Mouse (Mus musculus): ENCODE measurements around the gene Mlxipl. TPM values are rescaled to one million over a fixed set of nuclear protein-coding genes. Genes with fewer than 3 reads are reported as not detected.

Mlxipl gene
- total and polyA plus RNA-seq, 2 experiments = 198 to 617 TPM

- peaks cover 21% of the 10 kb centered on the region for H3K79me2 ChIP-seq (ENCODE audit: control insufficient read depth, insufficient read depth, low read length)
- H3K4me1 ChIP-seq (ENCODE audit: control insufficient read depth, insufficient read depth, low read length) = peaks cover 37% of the 10 kb centered on the region
- H3K4me3 ChIP-seq (ENCODE audit: insufficient read depth, low read depth, low read length) = no peak overlapping the region
- peak overlapping the region; percentile 42 for H3K9ac ChIP-seq (ENCODE audit: low read depth, low read length)
- WGBS = 14% methylated on average over 6 of the region's 6 CpGs
- TF ChIP-seq CTCF (IDR thresholded peaks at IDR 0.05; ENCODE audit: low read depth, low read length) (no peak), POLR2A (IDR thresholded peaks at IDR 0.05; ENCODE audit: extremely low read depth, insufficient read depth, low read length) (no peak)
- peak; percentile 66 for DNase-seq (ENCODE audit: extremely low read depth, low read depth, low spot score)
- peaks cover 9% of the 10 kb centered on the region for H3K36me3 ChIP-seq (ENCODE audit: control insufficient read depth, insufficient read depth, low read length)
- peak overlapping the region; percentile 91 for H3K27ac ChIP-seq (replicated peaks; ENCODE audit: insufficient read depth, low read depth, low read length)
- no peaks in the 10 kb centered on the region for H3K27me3 ChIP-seq (ENCODE audit: control insufficient read depth, insufficient read depth, low read length)
Observed at GRCm38 (mm10) chr5:135109976-135110375, 20.3 kb downstream of the Mlxipl start.

GRCm38 (mm10) chr5:135113782-135114181, 24.1 kb downstream of the Mlxipl start:
- H3K27ac ChIP-seq (replicated peaks; ENCODE audit: insufficient read depth, low read depth, low read length) = peak overlapping the region; percentile 15; the same call in 1 of the 2 replicates
- H3K27me3 ChIP-seq (ENCODE audit: control insufficient read depth, insufficient read depth, low read length) = no peaks in the 10 kb centered on the region
- DNase-seq (ENCODE audit: extremely low read depth, low read depth, low spot score) = no peak
- H3K4me3 ChIP-seq (ENCODE audit: insufficient read depth, low read depth, low read length) = no peak overlapping the region
- no peak for TF ChIP-seq CTCF (IDR thresholded peaks at IDR 0.05; ENCODE audit: low read depth, low read length)
- TF ChIP-seq POLR2A (IDR thresholded peaks at IDR 0.05; ENCODE audit: extremely low read depth, insufficient read depth, low read length) = no peak
- peaks cover 47% of the 10 kb centered on the region for H3K4me1 ChIP-seq (ENCODE audit: control insufficient read depth, insufficient read depth, low read length)
- peaks cover 25% of the 10 kb centered on the region for H3K79me2 ChIP-seq (ENCODE audit: control insufficient read depth, insufficient read depth, low read length)
- WGBS = 55% methylated on average over 12 of the region's 12 CpGs
- peaks cover 21% of the 10 kb centered on the region for H3K36me3 ChIP-seq (ENCODE audit: control insufficient read depth, insufficient read depth, low read length)
- H3K9ac ChIP-seq (ENCODE audit: low read depth, low read length) = peak overlapping the region; percentile 26; the same call in 1 of the 2 replicates

- Histone ChIP-seq H3K79me2 (ENCODE audit: control insufficient read depth, insufficient read depth, low read length) (peaks cover 19% of the 10 kb centered on the region), H3K27me3 (ENCODE audit: control insufficient read depth, insufficient read depth, low read length) (no peaks in the 10 kb centered on the region), H3K9ac (ENCODE audit: low read depth, low read length) (no peak overlapping the region), H3K27ac (replicated peaks; ENCODE audit: insufficient read depth, low read depth, low read length) (peak overlapping the region; percentile 75), H3K36me3 (ENCODE audit: control insufficient read depth, insufficient read depth, low read length) (peaks cover 28% of the 10 kb centered on the region), H3K4me1 (ENCODE audit: control insufficient read depth, insufficient read depth, low read length) (peaks cover 46% of the 10 kb centered on the region), H3K4me3 (ENCODE audit: insufficient read depth, low read depth, low read length) (no peak overlapping the region)
- DNase-seq (ENCODE audit: extremely low read depth, low read depth, low spot score) = peak; percentile 90
- 23% methylated on average over 8 of the region's 8 CpGs for WGBS
- TF ChIP-seq POLR2A (IDR thresholded peaks at IDR 0.05; ENCODE audit: extremely low read depth, insufficient read depth, low read length) = no peak
- TF ChIP-seq CTCF (IDR thresholded peaks at IDR 0.05; ENCODE audit: low read depth, low read length) = no peak
Observed at GRCm38 (mm10) chr5:135115241-135115640, 25.6 kb downstream of the Mlxipl start.

- Histone ChIP-seq H3K27ac (replicated peaks; ENCODE audit: insufficient read depth, low read depth, low read length) (peak overlapping the region; percentile 35), H3K79me2 (ENCODE audit: control insufficient read depth, insufficient read depth, low read length) (peaks cover 8% of the 10 kb centered on the region; the same call in 1 of the 2 replicates), H3K36me3 (ENCODE audit: control insufficient read depth, insufficient read depth, low read length) (peaks cover 47% of the 10 kb centered on the region), H3K4me1 (ENCODE audit: control insufficient read depth, insufficient read depth, low read length) (peaks cover 27% of the 10 kb centered on the region), H3K27me3 (ENCODE audit: control insufficient read depth, insufficient read depth, low read length) (no peaks in the 10 kb centered on the region), H3K4me3 (ENCODE audit: insufficient read depth, low read depth, low read length) (no peak overlapping the region), H3K9ac (ENCODE audit: low read depth, low read length) (no peak overlapping the region)
- peak; percentile 97 for DNase-seq (ENCODE audit: extremely low read depth, low read depth, low spot score)
- TF ChIP-seq POLR2A (IDR thresholded peaks at IDR 0.05; ENCODE audit: extremely low read depth, insufficient read depth, low read length) (no peak), CTCF (IDR thresholded peaks at IDR 0.05; ENCODE audit: low read depth, low read length) (peak; percentile 83)
- 8% methylated on average over 6 of the region's 6 CpGs for WGBS
Observed at GRCm38 (mm10) chr5:135118589-135119081, 28.9 kb downstream of the Mlxipl start.

GRCm38 (mm10) chr5:135120753-135121152, 31.1 kb downstream of the Mlxipl start:
- Histone ChIP-seq H3K36me3 (ENCODE audit: control insufficient read depth, insufficient read depth, low read length) (peaks cover 61% of the 10 kb centered on the region), H3K79me2 (ENCODE audit: control insufficient read depth, insufficient read depth, low read length) (peaks cover 4% of the 10 kb centered on the region; the same call in 1 of the 2 replicates), H3K4me1 (ENCODE audit: control insufficient read depth, insufficient read depth, low read length) (peaks cover 12% of the 10 kb centered on the region), H3K9ac (ENCODE audit: low read depth, low read length) (no peak overlapping the region), H3K4me3 (ENCODE audit: insufficient read depth, low read depth, low read length) (no peak overlapping the region), H3K27me3 (ENCODE audit: control insufficient read depth, insufficient read depth, low read length) (no peaks in the 10 kb centered on the region), H3K27ac (replicated peaks; ENCODE audit: insufficient read depth, low read depth, low read length) (no peak overlapping the region)
- TF ChIP-seq CTCF (IDR thresholded peaks at IDR 0.05; ENCODE audit: low read depth, low read length) (no peak), POLR2A (IDR thresholded peaks at IDR 0.05; ENCODE audit: extremely low read depth, insufficient read depth, low read length) (no peak)
- no peak for DNase-seq (ENCODE audit: extremely low read depth, low read depth, low spot score)
- 59% methylated on average over 4 of the region's 4 CpGs for WGBS

- H3K36me3 ChIP-seq (ENCODE audit: control insufficient read depth, insufficient read depth, low read length) = peaks cover 82% of the 10 kb centered on the region
- H3K79me2 ChIP-seq (ENCODE audit: control insufficient read depth, insufficient read depth, low read length) = 0 out of 2 replicates have a peak, but pooled peaks cover 2% of the 10 kb centered on the region
- H3K27me3 ChIP-seq (ENCODE audit: control insufficient read depth, insufficient read depth, low read length) = no peaks in the 10 kb centered on the region
- no peak overlapping the region for H3K27ac ChIP-seq (replicated peaks; ENCODE audit: insufficient read depth, low read depth, low read length)
- no peak for DNase-seq (ENCODE audit: extremely low read depth, low read depth, low spot score)
- H3K4me3 ChIP-seq (ENCODE audit: insufficient read depth, low read depth, low read length) = no peak overlapping the region
- 81% methylated on average over 6 of the region's 6 CpGs for WGBS
- no peak overlapping the region for H3K9ac ChIP-seq (ENCODE audit: low read depth, low read length)
- H3K4me1 ChIP-seq (ENCODE audit: control insufficient read depth, insufficient read depth, low read length) = no peaks in the 10 kb centered on the region; the same call in 1 of the 2 replicates
- TF ChIP-seq CTCF (IDR thresholded peaks at IDR 0.05; ENCODE audit: low read depth, low read length) (no peak), POLR2A (IDR thresholded peaks at IDR 0.05; ENCODE audit: extremely low read depth, insufficient read depth, low read length) (no peak)
Observed at GRCm38 (mm10) chr5:135126121-135126520, 36.4 kb downstream of the Mlxipl start.

Measured in liver, adult 2 months (tissue).